Mouse (Mus musculus): ENCODE measurements around the gene Fdxacb1. TPM values are rescaled to one million over a fixed set of nuclear protein-coding genes. Genes with fewer than 3 reads are reported as not detected.
A peak's percentile ranks its signal among the peaks of the same experiment; 100 is the strongest.

The Fdxacb1 gene
- 1 to 10 TPM; 4.3 to 4.6 TPM for total RNA-seq (2021)
- long read RNA-seq, experiment 1, transcript Fdxacb1-201 (5 exons, 2,658 nt) = major isoform, 5 of 6 reads
- long read RNA-seq, experiment 1, partial matches to known transcripts = 0 of 6 reads
- long read RNA-seq, experiment 1, other reads (novel, unspliced or antisense) = 1 of 6 reads
- long read RNA-seq, experiment 2, transcript Fdxacb1-201 (5 exons, 2,658 nt) = major isoform, 8 of 9 reads
- long read RNA-seq, experiment 2, partial matches to known transcripts = 0 of 9 reads
- long read RNA-seq, experiment 2, other reads (novel, unspliced or antisense) = 1 of 9 reads

DNA sequence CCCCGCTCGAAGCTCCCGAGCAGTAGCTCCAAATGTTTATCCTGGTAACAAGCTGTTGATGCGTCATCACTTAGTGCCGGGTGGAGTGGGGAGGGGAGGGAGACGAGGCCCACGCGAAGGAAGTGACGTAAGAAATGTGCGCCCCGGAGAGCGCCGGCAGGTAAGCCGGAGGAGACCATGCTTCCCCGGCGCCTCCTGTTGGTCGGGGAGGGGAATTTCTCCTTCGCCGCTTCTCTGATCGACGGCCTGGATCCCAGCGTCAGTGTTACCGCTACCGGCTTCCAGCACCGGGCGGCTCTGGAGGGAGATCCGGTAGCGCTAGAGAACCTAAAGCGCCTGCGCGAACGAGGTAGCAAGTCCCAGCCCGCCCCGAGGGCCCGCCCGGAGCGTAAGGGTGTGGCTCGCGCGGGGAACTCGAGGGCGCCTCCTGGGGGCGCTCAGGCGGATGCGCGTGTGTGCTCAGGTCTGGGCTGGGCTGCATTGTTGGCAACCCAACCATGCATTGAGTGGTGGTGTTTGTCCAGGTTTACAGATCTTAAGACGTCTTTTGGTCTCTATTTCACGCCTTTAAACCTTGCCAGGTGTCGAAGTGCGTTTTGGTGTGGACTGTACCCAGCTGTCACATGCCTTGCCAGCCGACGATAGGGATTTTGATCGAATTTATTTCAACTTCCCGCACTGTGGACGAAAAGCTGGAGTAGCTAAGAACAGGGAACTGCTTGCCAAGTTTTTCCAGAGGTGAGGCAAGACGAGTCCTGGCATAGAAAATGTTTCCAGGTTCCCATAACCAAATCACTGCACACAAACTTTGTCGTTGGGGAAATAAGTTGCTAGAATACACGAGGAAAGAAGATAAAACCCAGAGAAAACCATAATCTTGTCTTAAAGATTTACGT lies at the start of gene Fdxacb1:
Gene Fdxacb1, plus strand, starts transcription at position 130 of the 896 bp plus-strand sequence.
- intact Hi-C loops (cut with DNase I) = loop anchor here (5.0 kb wide), 1 partner anchor 61 kb away; no protein-coding TSS in a partner anchor
- DNase-seq = peak; percentile 95

DNA sequence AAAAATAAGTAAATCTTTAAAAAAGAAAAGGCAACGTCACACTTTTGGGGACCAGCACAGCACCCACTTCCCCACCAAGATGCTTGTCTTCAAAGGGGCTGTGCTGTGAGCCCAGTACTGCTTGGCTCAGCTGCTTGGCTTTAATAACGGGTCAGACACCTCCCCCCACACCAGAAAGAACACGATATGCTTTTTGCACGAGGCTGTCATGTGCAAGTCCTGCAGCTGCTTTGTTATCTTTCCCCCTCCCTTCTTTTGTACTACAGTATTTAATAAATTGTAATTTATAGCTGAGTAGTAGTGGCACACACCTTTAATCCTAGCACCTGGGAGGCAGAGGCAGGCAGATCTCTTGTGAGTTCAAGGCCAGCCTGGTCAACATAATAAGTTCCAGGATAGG lies 49.2 kb upstream of the Fdxacb1 start:
- no peak for DNase-seq
- intact Hi-C loops (cut with DNase I) = no loop called here

DNA sequence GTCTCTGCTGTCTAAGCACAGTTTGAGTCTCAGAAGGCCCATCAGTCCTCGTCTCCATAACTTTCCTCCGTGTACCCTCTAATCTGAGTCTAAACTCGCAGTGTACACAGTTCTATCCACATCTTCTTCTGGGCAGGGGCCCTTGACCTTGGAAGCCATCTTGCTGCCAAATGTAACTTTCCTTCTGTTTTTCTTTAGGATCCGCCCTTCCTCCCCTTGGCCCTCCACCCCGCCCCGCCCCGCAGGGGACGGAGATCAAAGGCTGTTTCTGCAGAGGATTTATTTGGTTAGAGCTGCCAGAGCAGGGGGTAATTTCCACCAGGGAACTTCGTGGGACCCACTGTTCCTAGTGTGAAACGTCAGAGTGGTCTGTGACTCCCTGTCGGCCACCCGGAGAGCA lies 47.0 kb upstream of the Fdxacb1 start:
- intact Hi-C loops (cut with DNase I) = no loop called here
- no peak for DNase-seq

DNA sequence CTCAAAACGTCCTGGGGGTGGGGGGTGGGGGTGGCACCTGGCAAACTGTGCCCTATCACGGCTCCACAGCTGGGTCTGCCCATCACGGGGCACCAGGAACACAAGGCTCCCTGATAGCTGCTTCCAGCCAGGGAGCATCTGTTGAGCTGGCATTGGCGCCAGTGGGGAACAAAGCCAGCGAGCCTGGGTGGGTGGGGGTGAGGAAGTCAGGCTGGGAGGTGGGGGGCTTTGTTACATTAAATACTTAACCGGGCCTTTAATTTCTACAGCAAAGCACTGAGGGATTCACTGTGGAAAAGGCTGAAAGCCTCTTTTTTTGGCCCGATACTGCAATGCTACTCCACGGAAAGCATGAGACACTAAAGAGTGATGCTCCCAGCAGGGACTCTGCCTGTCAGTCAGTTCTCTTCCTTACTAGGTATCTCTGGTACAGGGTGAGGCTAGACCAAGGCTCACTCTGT lies 45.6 kb upstream of the Fdxacb1 start:
- peak in 1 of 2 experiments; percentile 17 for DNase-seq
- intact Hi-C loops (cut with DNase I) = no loop called here

DNA sequence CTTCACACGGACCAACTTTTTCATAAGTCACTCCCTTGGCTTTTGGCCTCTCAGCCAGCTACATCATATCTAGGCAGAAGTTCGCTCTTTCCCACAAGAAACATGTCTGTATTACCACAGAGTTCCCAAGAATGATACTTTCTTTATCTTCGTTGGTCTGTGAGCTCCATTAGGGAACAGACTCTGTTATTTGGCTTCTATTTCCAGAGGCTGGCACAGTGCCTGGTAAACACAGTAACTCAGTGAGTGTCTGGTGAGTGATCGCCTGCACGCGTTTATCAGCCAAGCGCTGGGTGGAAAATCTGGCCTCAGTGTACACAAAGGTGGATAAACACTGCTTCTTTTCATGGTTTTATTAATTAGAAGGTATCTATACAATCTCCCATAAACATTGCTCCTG lies 44.6 kb upstream of the Fdxacb1 start:
- peak in 1 of 2 experiments; percentile 62 for DNase-seq
- intact Hi-C loops (cut with DNase I) = no loop called here

DNA sequence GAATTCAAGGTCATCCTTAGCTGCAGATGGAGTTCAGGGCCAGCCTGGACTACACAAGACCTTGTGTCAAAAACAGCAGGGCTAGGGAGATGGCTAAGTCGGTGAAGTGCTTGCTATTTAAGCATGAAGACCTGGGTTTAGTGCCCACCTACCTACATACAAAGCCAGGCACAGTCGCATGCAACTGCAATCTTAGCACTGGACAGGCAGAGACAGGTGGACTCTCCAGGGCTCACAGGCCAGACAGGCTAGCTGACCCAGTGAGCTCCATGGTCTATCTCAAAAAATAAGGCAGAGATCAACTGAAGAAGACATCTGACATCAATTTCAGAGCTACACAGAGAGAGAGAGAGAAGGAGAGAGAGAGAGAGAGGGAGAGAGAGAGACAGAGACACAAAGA lies 43.9 kb upstream of the Fdxacb1 start:
- intact Hi-C loops (cut with DNase I) = no loop called here
- no peak for DNase-seq

DNA sequence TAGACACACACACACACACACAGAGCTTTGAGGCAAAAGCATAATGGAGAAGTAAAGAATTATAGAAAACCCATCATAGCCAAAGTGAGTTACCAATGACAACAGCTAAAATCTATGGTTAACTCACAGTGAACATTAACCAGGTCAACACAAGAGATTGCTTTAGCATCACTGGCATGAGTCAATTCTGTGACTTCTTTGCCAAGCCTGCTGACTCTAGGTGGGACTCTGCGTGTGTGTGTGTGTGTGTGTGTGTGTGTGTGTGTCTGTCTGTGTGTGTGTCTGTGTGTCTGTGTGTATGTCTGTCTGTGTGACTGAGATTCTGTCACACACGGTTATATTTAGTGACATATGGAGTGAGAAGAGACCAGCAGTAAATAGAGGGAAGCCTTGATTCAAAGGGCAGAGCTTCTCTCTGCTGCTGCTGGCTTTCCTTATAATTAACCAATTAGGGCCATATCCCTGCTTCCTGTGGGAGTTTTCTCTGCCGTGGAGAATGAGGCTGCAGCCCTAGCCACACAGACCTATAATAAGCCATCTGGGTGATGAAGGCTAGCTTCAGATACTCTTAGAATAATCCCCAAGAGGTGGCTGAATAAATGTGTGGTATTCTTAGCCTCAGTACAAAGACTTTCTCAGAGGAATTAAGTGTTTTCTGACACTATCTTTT lies 43.2 kb upstream of the Fdxacb1 start:
- intact Hi-C loops (cut with DNase I) = no loop called here
- no peak for DNase-seq

DNA sequence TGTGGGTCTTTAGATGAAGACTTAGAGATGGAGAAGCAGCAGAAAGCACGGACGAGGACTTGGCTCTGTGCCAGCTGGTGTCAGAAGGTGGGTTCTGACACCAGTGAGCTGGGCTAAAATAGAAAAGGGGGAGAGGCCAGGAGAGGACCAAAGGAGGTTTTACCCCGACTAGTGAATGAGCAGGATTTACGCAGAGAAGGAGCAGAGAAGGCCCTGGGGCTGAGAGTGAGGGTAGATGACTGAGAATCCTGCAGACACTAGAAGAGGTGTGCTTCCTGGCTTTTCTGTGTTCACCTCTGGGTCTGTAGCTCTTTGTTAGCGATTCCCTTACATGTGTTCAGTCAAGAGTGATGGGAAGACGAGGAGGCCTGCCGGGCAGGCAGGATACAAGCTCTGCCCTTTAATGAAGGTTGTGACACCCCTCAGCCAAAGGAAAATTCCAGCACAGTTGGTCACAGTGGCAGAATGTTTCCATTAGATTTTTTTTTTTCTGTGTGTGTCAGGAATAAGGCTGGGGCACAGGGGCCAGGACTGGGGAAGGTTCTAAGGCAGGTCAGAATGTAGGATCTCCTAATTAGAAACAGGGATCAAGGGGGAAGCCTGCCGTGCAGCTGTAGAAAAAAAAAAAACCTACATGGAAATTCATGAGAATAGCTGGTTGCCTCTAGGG lies 42.0 kb upstream of the Fdxacb1 start:
- intact Hi-C loops (cut with DNase I) = no loop called here
- no peak for DNase-seq

DNA sequence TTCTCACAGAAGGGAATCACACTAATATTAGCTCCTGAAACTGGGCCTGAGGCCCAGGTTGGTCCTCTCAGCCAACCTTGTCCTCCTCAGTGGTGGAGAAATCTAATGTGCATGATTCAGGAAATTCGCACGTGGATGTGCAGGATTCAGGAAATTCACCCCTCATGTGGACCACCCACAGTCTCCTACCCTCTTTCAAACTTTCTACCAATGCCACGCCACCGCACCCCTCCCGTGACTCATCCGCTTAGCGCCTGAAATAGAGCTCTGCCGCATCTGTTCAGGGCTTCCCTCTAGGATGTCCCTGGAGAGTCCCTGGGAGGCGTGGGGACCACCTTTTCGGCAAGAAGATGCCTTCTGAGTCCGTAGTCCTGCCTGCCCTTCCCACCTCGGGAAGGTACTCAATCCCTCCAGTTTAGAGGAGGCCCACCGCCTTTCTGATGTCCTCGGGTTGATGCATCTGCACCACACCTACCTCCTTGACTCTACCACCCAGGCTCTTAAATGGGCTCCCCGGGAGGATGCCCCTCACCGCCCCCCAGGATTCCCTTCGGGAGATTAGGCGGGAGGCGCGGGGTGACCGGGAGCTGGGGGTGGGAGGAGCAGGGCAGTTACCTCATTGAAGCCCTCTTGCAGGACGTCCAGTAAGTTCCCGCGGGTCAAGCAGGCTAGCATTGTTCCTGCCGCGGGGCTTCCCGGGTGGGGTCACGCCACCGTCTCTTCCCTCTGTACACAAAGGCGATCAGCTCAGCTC lies 40.7 kb upstream of the Fdxacb1 start:
- intact Hi-C loops (cut with DNase I) = no loop called here
- no peak for DNase-seq

DNA sequence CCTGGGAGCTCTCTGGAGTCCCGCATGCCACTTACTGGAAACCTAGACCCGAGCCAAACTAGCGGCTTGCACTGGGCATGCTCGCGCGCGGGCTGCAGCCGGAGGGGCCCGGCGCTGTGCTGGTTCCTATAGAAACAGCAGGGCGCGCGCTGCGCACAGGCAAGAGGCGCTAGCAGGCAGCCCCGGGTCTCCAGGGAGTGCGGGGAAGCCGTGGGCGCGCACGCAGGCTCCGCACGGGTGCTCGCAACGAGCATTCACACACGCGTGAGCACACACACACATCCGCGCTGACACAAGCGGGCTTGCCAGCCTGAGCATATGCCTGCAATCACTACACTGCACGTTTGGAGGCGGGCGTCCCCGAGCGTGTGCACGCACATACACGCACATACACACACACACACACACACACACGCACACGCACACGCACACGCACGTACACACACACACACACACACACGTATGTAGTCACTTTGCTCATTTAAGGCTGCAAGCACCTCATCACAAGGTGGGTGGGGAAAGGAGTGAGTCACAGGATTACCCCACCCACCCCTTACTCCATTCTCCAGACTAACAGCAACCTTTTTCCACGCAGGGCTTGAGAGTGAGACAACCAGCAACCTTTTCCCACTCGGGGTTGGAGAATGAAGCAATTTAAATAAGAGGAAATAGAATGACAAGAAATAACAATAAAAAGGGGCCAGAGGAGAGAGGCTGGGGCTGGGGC lies 39.9 kb upstream of the Fdxacb1 start:
- peak in 1 of 2 experiments; percentile 25 for DNase-seq
- intact Hi-C loops (cut with DNase I) = no loop called here

DNA sequence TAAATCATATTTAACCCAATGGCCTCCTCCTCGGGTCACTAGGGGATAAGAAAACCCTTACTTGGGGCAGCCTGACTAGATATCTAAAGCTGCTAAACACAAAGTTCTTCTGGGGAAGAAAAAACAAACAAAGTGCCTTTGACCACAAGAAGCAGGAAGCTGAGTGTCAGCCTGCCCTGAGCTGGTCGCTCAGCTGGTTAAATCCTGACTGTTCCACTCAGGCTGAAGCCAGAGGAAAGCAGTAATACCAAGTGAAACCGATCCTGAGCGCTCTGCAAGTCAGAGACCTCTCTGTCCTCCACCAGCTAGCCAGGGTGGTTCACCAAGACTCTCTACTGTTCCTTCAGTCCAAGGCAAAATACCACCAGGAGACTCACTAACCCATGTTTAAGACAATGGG lies 38.4 kb upstream of the Fdxacb1 start:
- intact Hi-C loops (cut with DNase I) = no loop called here
- no peak for DNase-seq

DNA sequence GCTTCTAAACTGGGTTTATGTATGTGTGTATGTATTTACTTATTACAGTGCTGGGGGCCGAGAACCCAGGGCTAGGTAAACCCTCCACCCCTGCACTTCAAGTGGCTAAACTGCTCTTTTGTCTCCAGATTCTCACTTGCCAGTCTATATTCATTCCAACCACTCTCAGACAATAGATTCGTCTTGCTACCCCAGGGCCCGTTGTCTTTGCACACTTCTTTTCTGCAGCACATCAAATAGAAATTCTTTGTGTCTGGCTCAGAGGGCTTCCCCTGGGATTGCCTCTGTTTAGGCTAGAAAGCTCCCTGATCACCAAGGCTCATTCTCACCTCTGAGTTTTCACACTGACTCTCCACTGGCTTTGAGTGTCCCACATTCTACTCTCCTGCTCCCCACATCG lies 35.5 kb upstream of the Fdxacb1 start:
- intact Hi-C loops (cut with DNase I) = loop anchor here (2.0 to 10.0 kb wide), 2 partner anchors 26 to 288 kb away; no protein-coding TSS in a partner anchor
- no peak for DNase-seq

DNA sequence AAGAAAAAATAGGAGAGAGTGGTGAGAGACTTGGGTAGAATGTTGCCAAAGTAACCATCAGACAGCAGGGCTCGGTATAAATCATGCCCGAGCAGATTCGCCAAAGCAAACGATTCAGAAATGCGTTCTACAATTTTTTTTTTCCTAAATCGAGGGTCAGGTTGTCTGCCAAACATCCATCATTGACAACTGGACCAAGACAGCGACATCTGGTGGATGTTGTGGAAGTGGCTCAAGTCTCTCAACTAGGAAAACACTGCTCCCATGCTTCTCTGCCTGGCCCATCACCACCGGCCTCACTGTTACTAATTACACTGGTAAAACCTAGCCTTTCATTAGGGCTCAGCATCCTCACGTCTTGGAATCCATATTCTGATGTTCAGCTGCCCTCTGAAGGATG lies 33.0 kb upstream of the Fdxacb1 start:
- intact Hi-C loops (cut with DNase I) = loop anchor here (10.0 kb wide), 1 partner anchor 290 kb away; no protein-coding TSS in a partner anchor
- DNase-seq = peak in 1 of 2 experiments; percentile 39

DNA sequence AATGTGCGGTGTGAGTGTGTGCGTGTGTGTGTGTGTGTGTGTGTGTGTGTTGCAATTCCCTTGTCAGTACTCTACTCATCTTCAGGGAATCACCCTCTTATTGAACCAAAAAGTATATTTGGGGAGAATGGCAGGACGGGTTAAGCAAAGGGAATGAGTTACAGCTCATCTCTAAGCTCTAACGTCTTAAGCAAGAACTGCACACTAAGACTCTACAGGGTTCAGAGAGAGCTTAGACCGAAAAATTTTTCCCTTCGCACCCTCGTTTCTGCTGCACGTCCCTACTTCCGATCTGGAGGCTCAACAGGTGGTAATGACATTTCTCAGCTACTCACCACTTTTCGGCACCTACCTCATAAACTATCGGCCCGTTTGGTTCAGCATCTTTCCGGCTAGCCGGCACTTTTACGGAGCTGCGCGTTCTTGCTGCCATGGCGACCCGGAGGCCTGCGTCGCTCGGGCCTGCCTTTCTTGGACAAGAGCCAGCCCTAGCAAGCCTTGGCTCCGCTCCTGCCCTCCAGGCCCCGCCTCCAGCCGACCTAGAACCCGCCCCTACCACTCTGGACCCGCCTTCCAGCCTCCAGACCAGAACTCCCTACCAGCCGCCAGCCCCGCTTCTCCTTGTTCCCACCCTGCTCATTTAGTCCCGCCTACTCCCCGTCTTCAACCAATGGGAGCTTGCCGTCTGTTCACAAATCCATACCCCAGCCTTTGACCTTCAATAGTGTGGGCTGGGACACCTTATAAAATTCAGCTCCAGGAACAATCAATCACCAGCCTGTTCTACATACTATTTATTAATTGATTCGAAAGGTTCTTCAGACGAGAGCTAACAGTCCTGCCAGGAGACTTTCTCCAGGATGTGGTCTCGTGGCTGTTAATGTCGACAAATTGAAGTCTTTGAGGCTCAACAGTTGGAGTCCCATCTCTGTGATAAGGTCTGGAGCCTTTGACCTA lies 28.8 kb upstream of the Fdxacb1 start, which contains the start of gene Dixdc1:
Gene Dixdc1, minus strand, starts transcription at position 604 of the 957 bp plus-strand sequence.
- intact Hi-C loops (cut with DNase I) = loop anchor here (10.0 kb wide), 1 partner anchor 294 kb away; no protein-coding TSS in a partner anchor
- peak; percentile 91 to 96 for DNase-seq

DNA sequence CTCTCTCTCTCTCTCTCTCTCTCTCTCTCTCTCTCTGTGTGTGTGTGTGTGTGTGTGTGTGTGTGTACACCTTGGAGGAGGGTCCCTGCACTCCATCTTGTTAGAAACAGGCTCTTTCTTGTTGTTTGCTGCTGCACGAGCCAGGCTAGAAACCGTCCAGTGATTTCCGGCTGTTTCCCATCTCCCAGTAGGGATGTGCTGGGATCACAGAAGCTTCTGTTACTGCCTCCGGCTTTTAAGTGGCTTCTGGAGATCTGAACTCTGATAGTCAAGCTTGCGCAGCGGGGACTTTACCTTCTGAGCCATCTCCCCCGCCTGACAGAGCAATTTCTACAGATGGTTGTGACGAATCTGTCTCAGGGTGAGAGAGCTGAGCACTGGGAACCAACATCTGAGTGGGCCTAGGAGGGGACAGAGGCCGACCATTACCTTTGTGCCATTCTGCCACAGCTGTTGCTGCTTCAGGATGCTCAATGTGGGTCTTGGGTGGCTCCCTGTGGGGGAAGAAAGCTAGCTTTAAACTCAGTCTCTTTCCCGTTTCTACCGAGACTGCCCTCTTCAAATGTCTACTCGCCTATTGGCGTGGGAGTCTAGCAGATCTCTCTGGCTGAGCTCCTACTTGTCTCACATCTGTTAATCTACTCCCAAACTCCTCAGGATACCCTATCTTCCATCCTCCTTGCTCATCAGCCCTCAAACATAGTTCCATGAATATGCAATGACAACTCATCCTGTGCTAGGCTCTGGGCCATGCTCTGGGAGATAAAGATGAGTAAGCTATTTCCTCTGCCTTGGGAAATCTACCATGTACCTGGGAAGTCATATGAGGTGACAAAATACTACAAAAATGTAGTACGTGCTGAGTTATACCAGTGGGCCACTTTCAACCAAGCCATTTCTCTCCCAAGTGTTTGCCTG lies 26.9 kb upstream of the Fdxacb1 start:
- DNase-seq = no peak
- intact Hi-C loops (cut with DNase I) = no loop called here

DNA sequence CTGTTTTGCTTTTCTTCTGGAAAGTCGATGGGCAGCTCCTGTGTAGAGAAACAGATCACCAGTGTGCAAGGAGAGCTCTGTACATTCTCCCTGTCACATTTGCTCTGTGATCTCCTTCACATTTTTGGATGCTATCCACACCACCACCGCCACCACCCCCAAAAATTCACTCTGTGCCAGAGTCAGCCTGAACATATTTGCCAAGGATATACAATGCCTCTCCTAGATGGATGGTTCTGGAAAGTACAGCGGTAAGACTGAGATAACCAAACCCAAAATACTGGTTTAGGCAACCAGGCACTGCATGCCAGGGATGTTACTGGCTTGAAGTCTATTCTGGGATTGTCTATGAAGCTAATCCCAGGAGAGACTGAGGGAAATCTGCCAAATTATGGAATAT lies 25.8 kb upstream of the Fdxacb1 start:
- intact Hi-C loops (cut with DNase I) = no loop called here

DNA sequence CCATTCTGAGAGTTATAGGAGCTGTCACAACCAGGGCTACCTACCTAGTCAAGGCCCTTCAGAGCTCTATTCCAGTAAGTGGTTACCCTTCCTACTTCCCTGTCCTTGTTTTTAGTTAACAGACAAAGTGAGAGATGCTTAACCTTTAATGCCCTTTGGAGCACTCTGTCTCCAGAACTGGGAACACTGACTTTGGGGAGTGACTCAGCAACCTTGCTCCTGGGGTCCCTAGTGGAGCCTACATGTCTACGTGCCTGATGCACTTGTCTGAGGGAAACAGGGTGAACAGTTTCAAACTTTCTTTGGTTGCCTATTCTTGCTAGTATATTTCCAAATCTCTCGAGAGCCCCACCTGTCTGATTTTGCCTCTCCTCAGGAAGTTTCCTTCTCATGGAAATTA lies 25.3 kb upstream of the Fdxacb1 start:
- intact Hi-C loops (cut with DNase I) = no loop called here
- no peak for DNase-seq

More for the DNA sequence above, 25.8 kb upstream of the Fdxacb1 start:
- DNase-seq = no peak

Measured in gastrocnemius, postnatal 36 days (tissue).